In the genomic region with DNA sequence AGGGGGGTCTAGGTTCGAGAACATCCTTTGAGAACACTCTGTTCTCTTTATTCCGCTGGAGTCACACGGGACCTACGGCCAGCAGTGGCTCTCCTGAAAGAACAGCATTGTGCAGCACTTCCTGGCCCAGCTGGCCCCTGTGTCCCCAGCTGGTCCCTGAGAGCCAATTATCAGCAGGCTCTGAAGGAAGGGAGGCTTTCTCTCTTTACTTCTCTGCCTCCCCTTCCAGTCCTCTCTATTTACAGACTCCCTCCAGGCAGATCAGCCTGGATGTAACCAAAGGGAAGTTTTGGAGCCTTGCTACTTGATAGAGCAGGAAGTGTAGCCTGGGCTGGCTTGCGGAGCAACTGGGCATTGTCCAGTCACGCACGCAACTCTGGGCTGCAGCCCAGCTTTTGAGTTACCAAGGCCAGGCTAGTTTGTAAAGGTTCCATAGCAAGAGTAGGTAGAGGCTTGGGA, we compare ENCODE assay signal across 9 mouse cellular contexts.
DNase-seq lines count a peak whose midpoint lies in the region; ATAC-seq lines count a peak whose summit lies in the region.
"Had no signal": no experiment of that assay in that cellular context is flagged by ENCODE, and none has a peak within 500 bp of the region (broad histone marks: within the 10 kb centered on the region; RNA-seq: fewer than 3 reads in every experiment).

No protein-coding gene starts in this region.

- DNase-seq in embryo, embryonic 10 days (ENCODE audit: low spot score) = peak; percentile 31
- DNase-seq in embryo, embryonic 9.5 days (ENCODE audit: extremely low spot score) = no peak
- peak; percentile 41 for DNase-seq in embryo, embryonic 11 days
- DNase-seq in heart, embryonic 10.5 days (ENCODE audit: low spot score) = no peak

- peaks cover 15% of the 10 kb centered on the region for H3K4me1 ChIP-seq in heart, embryonic 10.5 days
- peaks cover 13% of the 10 kb centered on the region for H3K4me1 ChIP-seq in kidney, embryonic 15.5 days
- no peaks in the 10 kb centered on the region for H3K4me1 ChIP-seq in liver, embryonic 16.5 days (ENCODE audit: control insufficient read depth, low read depth, low read length)
- no peaks in the 10 kb centered on the region for H3K4me1 ChIP-seq in stomach, embryonic 14.5 days (ENCODE audit: control insufficient read depth, insufficient read depth, low read length)

- H3K9me3 ChIP-seq in heart, embryonic 10.5 days = no peaks in the 10 kb centered on the region
- no peaks in the 10 kb centered on the region for H3K9me3 ChIP-seq in kidney, embryonic 15.5 days (replicated peaks)
- no peaks in the 10 kb centered on the region for H3K9me3 ChIP-seq in liver, embryonic 16.5 days (replicated peaks; ENCODE audit: control insufficient read depth, low read length)
- H3K9me3 ChIP-seq in stomach, embryonic 14.5 days (ENCODE audit: control insufficient read depth, low read depth, low read length) = no peaks in the 10 kb centered on the region

- no peak overlapping the region for H3K9ac ChIP-seq in kidney, embryonic 15.5 days
- H3K9ac ChIP-seq in liver, embryonic 16.5 days (ENCODE audit: low read depth, low read length) = no peak overlapping the region
- H3K9ac ChIP-seq in stomach, embryonic 14.5 days (replicated peaks; ENCODE audit: low read depth, low read length) = no peak overlapping the region

- no peak overlapping the region for H3K4me2 ChIP-seq in kidney, embryonic 15.5 days
- H3K4me2 ChIP-seq in liver, embryonic 16.5 days (ENCODE audit: low read depth, low read length) = no peak overlapping the region
- no peak overlapping the region for H3K4me2 ChIP-seq in stomach, embryonic 14.5 days (replicated peaks; ENCODE audit: low read depth, low read length)

- H3K36me3 ChIP-seq in heart, embryonic 10.5 days = peaks cover 41% of the 10 kb centered on the region
- peaks cover 21% of the 10 kb centered on the region for H3K36me3 ChIP-seq in kidney, embryonic 15.5 days
- H3K36me3 ChIP-seq in liver, embryonic 16.5 days (ENCODE audit: control insufficient read depth, insufficient read depth) = no peaks in the 10 kb centered on the region
- peaks cover 5% of the 10 kb centered on the region for H3K36me3 ChIP-seq in stomach, embryonic 14.5 days (ENCODE audit: control insufficient read depth, insufficient read depth, low read length)

- no peak overlapping the region for H3K4me3 ChIP-seq in heart, embryonic 10.5 days
- no peak overlapping the region for H3K4me3 ChIP-seq in kidney, embryonic 15.5 days (replicated peaks)
- H3K4me3 ChIP-seq in liver, embryonic 16.5 days (ENCODE audit: low read depth, low read length) = no peak overlapping the region
- no peak overlapping the region for H3K4me3 ChIP-seq in stomach, embryonic 14.5 days (ENCODE audit: low read depth, low read length)
- H3K4me3 ChIP-seq: myocyte had no signal

- ATAC-seq in kidney, embryonic 15.5 days (replicated peaks; ENCODE audit: low FRiP score) = peak; percentile 43; the same call in 1 of the 2 replicates
- ATAC-seq in liver, embryonic 16.5 days (ENCODE audit: low read depth) = peak; percentile 39
- ATAC-seq in stomach, embryonic 14.5 days (ENCODE audit: insufficient number of reproducible peaks, insufficient read depth, low FRiP score, low read depth) = no peak; the same call in 1 of the 2 replicates
- no peak for ATAC-seq in CD4-positive, CD25-positive, alpha-beta regulatory T cell, adult 4 months

- no peaks in the 10 kb centered on the region for H3K27me3 ChIP-seq in heart, embryonic 10.5 days (ENCODE audit: insufficient read depth, poor library complexity, severe bottlenecking)
- H3K27me3 ChIP-seq in kidney, embryonic 15.5 days = no peaks in the 10 kb centered on the region
- H3K27me3 ChIP-seq in liver, embryonic 16.5 days (ENCODE audit: control insufficient read depth, insufficient read depth, low read depth, low read length) = no peaks in the 10 kb centered on the region
- no peaks in the 10 kb centered on the region for H3K27me3 ChIP-seq in stomach, embryonic 14.5 days (ENCODE audit: control insufficient read depth, insufficient read depth, low read length)

- peak overlapping the region; percentile 67; the same call in 1 of the 2 replicates for H3K27ac ChIP-seq in heart, embryonic 10.5 days
- H3K27ac ChIP-seq in kidney, embryonic 15.5 days = peak overlapping the region; percentile 65
- peak overlapping the region; percentile 65 for H3K27ac ChIP-seq in liver, embryonic 16.5 days (ENCODE audit: low read length)
- H3K27ac ChIP-seq in stomach, embryonic 14.5 days (ENCODE audit: low read length) = peak overlapping the region; percentile 44; the same call in 1 of the 2 replicates

- 48% methylated on average over 7 of the region's 7 CpGs for WGBS in heart, embryonic 10.5 days
- 59% methylated on average over 7 of the region's 7 CpGs for WGBS in kidney, embryonic 15.5 days
- 52% methylated on average over 7 of the region's 7 CpGs for WGBS in liver, embryonic 16.5 days (ENCODE audit: insufficient replicate concordance)
- 74% methylated on average over 7 of the region's 7 CpGs for WGBS in stomach, embryonic 14.5 days

Comparison
In these comparisons a context has a peak if more than half of its experiments do, and no peak if none do; other contexts are left out.
1. DNase-seq: peak in embryo, embryonic 10 days (single experiment) and embryo, embryonic 11 days (single experiment); none in embryo, embryonic 9.5 days (single experiment) and heart, embryonic 10.5 days (single experiment).
2. ATAC-seq: peak in kidney, embryonic 15.5 days (single experiment) and liver, embryonic 16.5 days (single experiment); none in stomach, embryonic 14.5 days (single experiment) and CD4-positive, CD25-positive, alpha-beta regulatory T cell, adult 4 months (single experiment).
3. Peak in every context shown above with its lines, with median percentiles within 50 percentile points of each other: H3K27ac ChIP-seq.